Mouse (Mus musculus): Measurements from ENCODE around the gene Dgkg.

Dgkg gene

GRCm38 (mm10) chr16:22596394-22596793, 60.6 kb downstream of the Dgkg start:
- DNase-seq (ENCODE audit: low spot score in 2 of 2) = no peak

DNA sequence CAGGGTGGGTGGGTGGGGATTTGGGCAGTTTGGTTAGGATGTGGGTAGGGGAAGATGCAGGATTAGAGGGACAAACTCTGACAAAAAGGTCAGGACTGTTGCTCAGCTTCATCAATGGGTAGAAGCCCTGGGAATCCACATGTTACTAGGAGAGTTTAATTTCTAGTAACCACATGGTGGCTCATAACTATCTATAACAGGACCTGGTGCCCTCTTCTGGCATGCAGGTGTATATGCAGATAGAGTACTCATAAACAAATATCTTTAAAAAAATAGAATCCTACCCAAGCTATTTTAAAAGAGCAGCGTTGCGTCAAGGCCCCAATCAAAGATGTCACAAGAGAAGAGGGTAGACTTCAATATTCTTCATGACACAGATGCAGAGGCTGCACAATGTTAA, 63.1 kb downstream of the Dgkg start:
- no peak for DNase-seq (ENCODE audit: low spot score in 2 of 2)

- DNase-seq (ENCODE audit: low spot score in 2 of 2) = no peak
These were observed 67.4 kb downstream of the Dgkg start for GRCm38 (mm10) chr16:22589619-22590018.

DNA sequence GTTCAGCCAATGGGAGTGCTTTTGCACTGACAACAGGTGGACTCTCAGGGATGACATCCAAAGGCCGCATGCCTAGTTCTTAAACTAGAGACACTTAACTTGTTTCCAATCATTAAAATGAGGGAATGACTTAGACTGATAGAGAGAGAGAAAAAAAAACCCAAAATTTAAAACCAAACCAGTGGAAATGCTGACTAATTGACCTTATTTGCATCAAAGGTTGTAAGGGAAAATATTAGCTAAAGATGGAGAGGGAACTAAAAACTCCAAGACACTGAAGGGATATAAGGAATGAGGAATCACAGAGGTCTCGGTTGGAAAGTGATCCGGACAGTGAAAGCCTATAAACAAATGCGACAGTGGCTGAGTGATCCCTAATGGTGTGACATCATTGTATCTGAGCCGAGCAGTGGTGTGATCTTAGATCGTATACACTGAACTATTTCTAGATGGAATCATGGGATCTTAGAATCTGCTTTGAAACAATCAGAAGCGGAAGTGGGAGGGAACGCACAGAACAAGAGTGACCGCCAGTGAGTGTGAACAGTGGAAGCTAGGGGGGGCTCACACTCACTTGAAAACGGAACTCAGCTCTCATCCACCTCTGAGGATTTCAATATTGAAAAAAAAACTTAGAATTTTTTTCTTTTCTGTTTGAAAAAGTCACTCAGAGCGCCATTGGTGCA, 70.7 kb downstream of the Dgkg start:
- no peak for DNase-seq (ENCODE audit: low spot score in 2 of 2)

- no peak for DNase-seq (ENCODE audit: low spot score in 2 of 2)
These were observed 71.5 kb downstream of the Dgkg start for GRCm38 (mm10) chr16:22585523-22585922.

- DNase-seq (ENCODE audit: low spot score in 2 of 2) = no peak
These were observed 73.6 kb downstream of the Dgkg start for GRCm38 (mm10) chr16:22583401-22583800.

DNA sequence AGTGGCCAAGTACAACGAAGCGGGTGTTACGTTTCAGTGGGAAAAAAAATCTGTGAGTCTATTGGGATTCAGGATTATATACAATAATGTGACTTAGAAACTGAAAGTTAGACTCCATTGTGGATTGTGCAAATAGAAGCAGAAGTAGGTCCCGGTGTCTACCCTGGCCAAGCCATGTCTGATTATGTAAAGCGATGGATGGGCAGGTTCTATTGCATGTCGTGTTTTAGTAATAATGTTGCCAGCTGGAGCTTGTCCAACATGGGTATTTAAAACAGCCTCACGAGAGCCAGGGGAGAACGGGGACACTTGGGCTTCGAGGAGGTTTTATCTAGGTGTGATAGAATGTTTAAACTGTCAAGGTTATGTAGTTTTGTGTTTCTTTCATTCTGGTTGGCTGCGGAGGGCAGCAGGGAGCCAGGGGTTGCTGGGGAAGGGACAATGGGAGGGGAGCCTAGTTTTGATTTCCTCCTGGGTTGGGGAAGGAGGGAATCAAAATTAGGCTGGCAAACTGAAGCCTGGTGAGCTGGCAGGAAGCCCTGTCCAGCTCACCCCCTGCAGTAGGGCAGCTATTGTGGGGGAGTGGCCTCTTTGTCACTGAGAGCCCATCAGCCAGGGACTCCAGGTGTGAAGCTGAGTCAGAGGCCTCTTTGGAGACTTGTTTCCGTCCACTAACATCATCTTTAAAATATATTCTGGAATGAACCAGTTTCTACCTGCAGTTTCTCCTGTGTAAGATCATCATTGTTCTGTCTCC, 74.7 kb downstream of the Dgkg start:
- DNase-seq (ENCODE audit: low spot score in 2 of 2) = no peak

DNA sequence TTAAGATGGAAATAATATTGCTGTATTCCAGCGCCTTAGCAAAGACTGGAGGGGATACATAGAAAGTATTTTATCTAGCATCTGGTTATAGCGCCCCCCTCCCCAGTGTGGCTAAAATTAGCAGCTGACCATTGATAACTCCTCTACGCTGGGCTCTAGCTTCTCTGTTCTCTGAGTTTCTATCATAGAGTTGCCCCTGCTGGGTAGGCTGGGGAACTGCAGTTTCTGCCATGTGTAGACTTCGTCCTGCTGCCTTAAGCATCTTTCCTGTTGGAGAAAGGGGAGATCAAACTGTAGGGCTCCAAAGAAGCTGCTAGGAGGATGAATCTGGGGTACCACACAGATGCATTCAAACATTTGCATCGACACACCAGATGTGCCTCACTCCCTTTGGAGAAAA, 76.9 kb downstream of the Dgkg start:
- DNase-seq (ENCODE audit: low spot score in 2 of 2) = no peak

- no peak for DNase-seq (ENCODE audit: low spot score in 2 of 2)
These were observed 78.1 kb downstream of the Dgkg start for GRCm38 (mm10) chr16:22578883-22579282.

GRCm38 (mm10) chr16:22577656-22578055, 79.4 kb downstream of the Dgkg start:
- DNase-seq (ENCODE audit: low spot score in 2 of 2) = no peak

GRCm38 (mm10) chr16:22574164-22574563, 82.9 kb downstream of the Dgkg start:
- no peak for DNase-seq (ENCODE audit: low spot score in 2 of 2)

- DNase-seq (ENCODE audit: low spot score in 2 of 2) = no peak
These were observed 84.2 kb downstream of the Dgkg start for GRCm38 (mm10) chr16:22572641-22573341.

DNA sequence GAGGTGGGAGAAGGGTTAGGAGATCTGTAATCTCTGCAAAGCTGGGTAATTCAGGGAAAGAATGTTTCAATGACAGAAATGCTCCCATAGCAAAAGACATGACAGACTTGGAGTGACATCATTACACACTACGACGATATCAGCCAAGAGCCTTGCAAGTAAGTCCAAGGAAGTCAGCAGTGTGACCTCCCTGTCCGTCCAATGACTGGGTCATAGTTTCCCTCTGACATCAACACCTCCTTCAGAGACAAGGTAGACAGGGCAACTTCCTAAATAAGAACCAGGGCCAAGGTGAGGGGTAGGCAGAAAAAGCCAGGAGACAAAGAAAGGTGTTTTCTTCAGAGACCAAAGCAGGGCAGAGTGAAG, 92.1 kb downstream of the Dgkg start:
- DNase-seq (ENCODE audit: low spot score in 2 of 2) = no peak

DNA sequence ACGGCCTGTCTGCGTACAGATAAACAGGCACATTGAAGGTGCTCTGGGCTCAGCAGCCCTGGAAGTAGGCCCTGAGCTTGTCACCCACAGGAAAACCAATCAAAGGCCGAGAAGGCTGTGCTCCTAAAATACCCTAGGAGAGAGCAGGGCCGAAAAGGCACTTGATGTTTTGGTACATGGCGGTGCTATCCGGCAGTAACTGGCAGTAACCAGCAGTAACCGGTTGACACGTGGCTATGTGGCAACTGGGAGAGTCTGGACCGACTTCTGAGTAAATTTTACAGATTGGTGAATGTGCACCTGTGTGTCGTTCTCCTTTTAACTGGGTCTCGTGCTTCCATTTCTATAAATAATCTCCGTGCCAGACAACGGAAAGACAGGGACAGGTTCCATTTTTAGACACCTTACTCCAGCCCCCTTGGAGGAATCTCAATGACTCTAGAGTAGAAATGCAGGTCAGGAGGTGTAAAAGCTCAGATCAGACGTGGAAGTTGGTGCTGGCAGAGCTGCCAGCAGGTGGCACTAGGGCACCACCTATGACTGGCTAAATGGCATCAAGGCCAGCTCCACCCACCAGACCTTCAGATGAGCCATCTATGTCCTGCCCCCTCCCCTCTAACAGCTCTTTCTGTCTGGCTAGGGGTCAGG, 92.6 kb downstream of the Dgkg start:
- peak in 1 of 2 experiments; percentile 52 for DNase-seq (ENCODE audit: low spot score in 2 of 2)

- no peak for DNase-seq (ENCODE audit: low spot score in 2 of 2)
These were observed 93.4 kb downstream of the Dgkg start for GRCm38 (mm10) chr16:22563594-22563993.

- peak in 1 of 2 experiments; percentile 19 for DNase-seq (ENCODE audit: low spot score in 2 of 2)
These were observed 102.0 kb downstream of the Dgkg start for GRCm38 (mm10) chr16:22554996-22555395.

DNA sequence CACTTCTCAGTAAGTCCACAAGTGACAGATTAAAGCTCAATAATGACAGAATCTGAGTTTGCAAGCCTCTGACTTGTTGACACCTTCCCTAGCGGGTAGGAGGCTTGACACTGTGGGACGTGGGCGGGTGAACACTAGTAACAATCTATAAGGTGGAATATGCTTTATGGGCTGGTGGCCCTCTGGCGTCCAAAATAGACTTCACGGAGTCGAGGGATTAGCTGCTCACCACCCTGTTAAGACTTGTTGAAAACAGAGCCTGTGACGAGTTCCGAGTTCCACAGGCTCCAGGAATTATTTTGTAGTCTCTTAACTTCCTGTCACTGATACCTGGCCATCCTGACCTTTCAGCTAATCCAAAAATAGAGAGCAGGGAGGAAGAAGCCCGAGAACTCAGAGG, 104.7 kb downstream of the Dgkg start:
- DNase-seq (ENCODE audit: low spot score in 2 of 2) = no peak

GRCm38 (mm10) chr16:22551231-22552000, 105.6 kb downstream of the Dgkg start:
- no peak for DNase-seq (ENCODE audit: low spot score in 2 of 2)

- no peak for DNase-seq (ENCODE audit: low spot score in 2 of 2)
These were observed 107.7 kb downstream of the Dgkg start for GRCm38 (mm10) chr16:22549346-22549745.

DNA sequence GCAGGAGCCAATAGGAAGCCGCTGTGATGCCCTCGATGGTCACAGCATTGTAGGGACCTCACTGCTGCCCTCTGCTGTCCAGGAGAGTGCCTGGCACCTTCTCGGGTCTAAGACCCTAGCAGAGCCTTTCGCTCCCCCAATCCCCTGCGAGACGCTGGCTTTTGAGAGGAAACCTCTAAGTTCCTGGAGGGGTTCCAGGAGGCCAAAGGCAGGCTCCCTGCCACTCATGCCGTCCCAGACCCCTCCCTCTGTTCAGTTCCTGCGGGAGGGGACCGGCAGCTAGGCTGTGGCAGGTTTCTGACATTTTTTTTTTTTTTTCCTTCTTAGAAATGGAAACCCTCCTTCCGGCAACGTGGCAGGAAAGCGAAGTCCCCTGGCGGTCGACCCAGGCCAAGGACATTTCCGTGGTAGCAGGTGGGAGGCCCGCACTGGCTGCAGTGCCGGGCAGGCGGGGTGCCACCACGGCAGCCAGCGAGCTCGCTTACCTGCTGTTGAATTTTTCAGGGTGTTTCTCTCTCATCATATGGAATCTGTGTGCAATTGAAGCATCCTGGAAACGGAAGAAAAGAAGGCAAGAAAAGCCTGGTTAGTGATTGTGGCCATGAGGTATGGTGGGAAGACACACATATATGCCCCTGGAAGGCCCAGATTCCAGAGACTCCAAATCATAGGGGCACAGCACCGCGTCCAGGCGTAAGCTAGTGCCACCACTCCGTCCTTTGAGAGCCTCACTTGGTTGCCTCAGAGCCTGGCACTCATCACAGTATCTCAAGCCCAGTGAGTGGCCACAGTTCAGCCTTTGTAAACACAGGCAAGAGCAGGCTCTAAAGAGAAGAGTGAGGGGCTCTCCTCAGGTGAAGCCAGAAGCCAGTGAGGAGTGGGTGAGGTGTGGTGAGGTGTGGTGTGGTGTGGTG, 108.6 kb downstream of the Dgkg start:
- peak; percentile 74 to 83 for DNase-seq (ENCODE audit: low spot score in 2 of 2)
